Mouse (Mus musculus) brain, adult 10 weeks (tissue): ENCODE data around the gene Uhrf2. TPM values are rescaled to one million over a fixed set of nuclear protein-coding genes. Genes with fewer than 3 reads are reported as not detected.

Source experiments
- polyA plus RNA-seq: library from polyadenylated mRNA; stranded (reverse); fragments of 350-450 nt; fragmentation: Illumina TruSeq; extraction: RNeasy Lipid Tissue Mini Kit (QIAGEN cat#74804); gene quantifications from one replicate; pipeline ENCODE4 v1.2.3, GENCODE M21; 2015; ENCODE audit warnings: low read depth, low replicate concordance

The Uhrf2 gene
- polyA plus RNA-seq, result 50.1 TPM

DNA sequence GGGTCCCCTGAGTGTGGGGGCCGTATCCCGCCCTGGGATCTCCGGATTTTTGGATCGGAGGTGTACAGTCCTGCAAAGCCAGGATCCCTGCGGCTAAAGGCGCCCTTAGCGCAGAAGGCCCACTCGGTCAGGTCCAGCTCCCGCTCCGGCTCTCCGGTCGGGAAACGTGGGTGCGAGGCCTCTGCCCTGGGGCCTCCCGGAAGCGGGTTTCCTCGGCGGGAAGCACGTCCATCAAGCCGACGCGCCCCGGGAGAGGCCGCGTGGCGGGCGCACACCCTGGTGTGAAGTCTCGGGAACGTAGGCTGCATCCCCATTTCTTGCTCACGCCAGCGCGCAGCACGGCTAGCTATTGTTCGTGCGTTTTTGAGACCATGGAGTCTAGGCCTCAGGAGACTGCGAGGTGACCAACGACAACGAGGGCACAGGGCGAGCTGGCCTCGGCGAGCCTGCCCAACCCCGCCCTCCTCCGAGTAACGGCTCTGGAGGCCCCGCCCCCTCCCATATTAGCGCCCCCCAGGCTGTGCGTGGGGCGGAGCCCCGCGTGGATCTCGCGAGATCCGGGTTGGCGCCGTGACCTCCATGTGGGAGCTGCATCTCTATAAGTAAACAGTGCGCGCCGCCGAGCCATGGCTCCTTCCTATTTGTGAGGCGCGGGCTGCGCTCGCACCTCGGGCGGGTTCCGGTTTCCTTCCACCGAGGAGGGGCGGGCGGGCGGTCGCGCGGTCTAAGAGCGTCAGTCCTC is at the start of gene Uhrf2:
Uhrf2 (plus strand) TSS at position 620 of the 742 bp plus-strand sequence.

DNA sequence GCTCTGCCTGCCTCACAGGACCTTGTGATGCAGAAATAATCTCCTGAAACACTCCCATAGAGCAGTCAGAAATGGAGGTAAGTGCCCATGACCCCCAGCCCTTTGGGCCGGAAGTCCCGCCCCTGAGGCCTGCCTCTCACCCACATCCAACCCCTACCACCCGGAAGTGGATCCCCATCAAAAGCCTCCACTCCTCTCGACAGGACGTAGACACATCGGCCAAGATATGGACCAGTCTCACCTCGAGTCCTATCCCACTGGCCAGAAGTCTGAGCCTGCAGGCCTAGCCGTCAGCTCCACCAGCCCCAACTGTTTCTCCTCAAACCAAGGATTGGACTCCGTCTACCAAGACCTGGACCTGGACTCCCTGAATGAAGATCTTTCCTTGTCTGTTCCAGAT is 26.7 kb upstream of the Uhrf2 start, which contains the start of gene Trpd52l3:
Trpd52l3 (plus strand) TSS at position 170 of the 400 bp plus-strand sequence.

Other genes with a start within 250 kb of the Uhrf2 start
- 22.6 TPM for gene 9930021J03Rik, start 224.5 kb upstream of the Uhrf2 start, polyA plus RNA-seq
- 32.7 TPM for gene Ranbp6, start 217.5 kb upstream of the Uhrf2 start, polyA plus RNA-seq
- 69.1 TPM for gene Il33, start 105.4 kb upstream of the Uhrf2 start, polyA plus RNA-seq
- not detected for gene Trpd52l3, start 26.7 kb upstream of the Uhrf2 start, polyA plus RNA-seq
- gene Gldc, start 144.9 kb downstream of the Uhrf2 start, polyA plus RNA-seq, result 17.3 TPM
- gene Mbl2, start 202.4 kb downstream of the Uhrf2 start, polyA plus RNA-seq, result not detected